Mouse (Mus musculus): ENCODE measurements at regions not wholly inside any gene's neighbourhood (a gene's known extent, or its start where the extent isn't known, plus 50 kb on each side); places are given as distances from the start of the nearest gene placed in this dataset.

- DNase-seq, result no peak
Observed at GRCm38 (mm10) chr9:94589672-94590071, 51.8 kb upstream of the 1190002N15Rik start.

DNA sequence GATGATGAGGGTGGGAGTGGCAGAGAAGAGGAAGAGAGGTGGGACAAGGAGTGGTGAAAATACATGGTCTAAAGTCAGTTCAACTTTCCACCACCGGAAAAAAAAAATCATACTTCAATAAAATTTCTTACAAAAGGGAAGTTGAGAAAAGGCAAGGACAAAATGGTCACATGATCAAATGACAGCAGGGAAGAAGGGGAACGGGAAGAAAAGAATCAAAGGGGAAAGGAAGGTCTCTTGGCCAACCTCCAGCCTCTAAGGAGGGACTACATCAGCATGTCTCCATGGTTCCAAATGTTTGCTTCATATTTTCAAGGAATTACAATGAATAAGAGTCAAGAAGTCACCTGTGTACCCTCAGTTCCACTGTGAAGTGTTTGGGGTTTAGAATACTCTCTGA is 64.7 kb upstream of the Slc9a9 start:
- DNase-seq, result no peak

DNA sequence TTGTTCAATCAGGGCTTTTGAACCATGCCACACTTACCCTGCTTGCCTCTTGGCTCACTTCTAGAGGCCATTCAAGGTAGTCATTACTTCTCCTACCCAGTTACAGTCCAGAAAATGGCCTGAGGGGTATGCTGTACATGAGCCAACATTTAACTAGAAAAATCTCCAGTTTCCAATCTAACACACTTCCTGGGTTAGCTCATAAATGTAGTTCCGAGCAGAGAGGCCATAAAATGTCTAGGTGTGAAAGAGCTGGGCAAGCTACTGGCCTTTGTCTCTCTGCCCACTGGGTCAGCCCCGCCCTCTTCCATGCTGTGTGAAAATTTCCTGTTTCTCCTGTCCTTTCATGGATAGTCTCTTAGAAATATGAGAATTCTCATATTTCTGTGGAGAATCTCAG is 63.3 kb upstream of the Slc9a9 start:
- DNase-seq, result peak; percentile 30

- no peak for DNase-seq
Observed at GRCm38 (mm10) chr9:94607011-94607749, 62.5 kb upstream of the Slc9a9 start.

- DNase-seq, result no peak
Observed at GRCm38 (mm10) chr9:94607750-94608106, 62.0 kb upstream of the Slc9a9 start.

GRCm38 (mm10) chr9:94610101-94610500 is 59.6 kb upstream of the Slc9a9 start:
- DNase-seq, result no peak

GRCm38 (mm10) chr9:94610600-94611337 is 58.9 kb upstream of the Slc9a9 start:
- DNase-seq, result no peak

- DNase-seq, result peak; percentile 33
Observed at GRCm38 (mm10) chr9:94613891-94614671, 55.6 kb upstream of the Slc9a9 start.

GRCm38 (mm10) chr9:94615205-94615604 is 54.5 kb upstream of the Slc9a9 start:
- no peak for DNase-seq

GRCm38 (mm10) chr9:94618079-94618786 is 51.5 kb upstream of the Slc9a9 start:
- DNase-seq, result no peak

Data from adrenal gland, postnatal 14 days (tissue).